In genomic region chr7:96502321-96502973, GRCm38 (mm10) we compare ENCODE assay signal across 18 mouse cellular contexts.
DNase-seq lines count a peak whose midpoint lies in the region; ATAC-seq and TF ChIP-seq lines count a peak whose summit lies in the region.
"Had no signal": no experiment of that assay in that cellular context is flagged by ENCODE, and none has a peak within 500 bp of the region (broad histone marks: within the 10 kb centered on the region; RNA-seq: fewer than 3 reads in every experiment).

No protein-coding gene starts in this region.

- no peaks in the 10 kb centered on the region for H3K36me3 ChIP-seq in hindbrain, embryonic 15.5 days
- no peaks in the 10 kb centered on the region for H3K36me3 ChIP-seq in hindbrain, embryonic 11.5 days (ENCODE audit: control insufficient read depth, insufficient read depth, low read length)
- H3K36me3 ChIP-seq in midbrain, embryonic 13.5 days: no peaks in the 10 kb centered on the region
- no peaks in the 10 kb centered on the region for H3K36me3 ChIP-seq in midbrain, embryonic 10.5 days
- no peaks in the 10 kb centered on the region for H3K36me3 ChIP-seq in hindbrain, embryonic 16.5 days (ENCODE audit: control insufficient read depth, insufficient read depth, low read length)
- H3K36me3 ChIP-seq in neural tube, embryonic 15.5 days: no peaks in the 10 kb centered on the region
- H3K36me3 ChIP-seq: liver, embryonic 13.5 days; midbrain, embryonic 12.5 days; neural tube, embryonic 12.5 days had no signal

- no peak overlapping the region for H3K9ac ChIP-seq in hindbrain, embryonic 15.5 days
- no peak overlapping the region for H3K9ac ChIP-seq in hindbrain, embryonic 11.5 days (ENCODE audit: low read depth, low read length)
- H3K9ac ChIP-seq in midbrain, embryonic 13.5 days (replicated peaks): no peak overlapping the region
- H3K9ac ChIP-seq in hindbrain, embryonic 16.5 days (ENCODE audit: low read depth, low read length): no peak overlapping the region
- H3K9ac ChIP-seq in neural tube, embryonic 15.5 days (replicated peaks): no peak overlapping the region
- H3K9ac ChIP-seq: liver, embryonic 13.5 days; midbrain, embryonic 12.5 days; neural tube, embryonic 12.5 days had no signal

- ATAC-seq in hindbrain, embryonic 15.5 days (ENCODE audit: low FRiP score, low read depth): no peak; the same call in 1 of the 2 replicates
- ATAC-seq in hindbrain, embryonic 11.5 days (ENCODE audit: low FRiP score): no peak
- peak; percentile 28; the same call in 1 of the 2 replicates for ATAC-seq in midbrain, embryonic 13.5 days
- peak; percentile 62; the same call in 1 of the 2 replicates for ATAC-seq in hindbrain, embryonic 16.5 days
- ATAC-seq in neural tube, embryonic 15.5 days (ENCODE audit: low FRiP score): peak; percentile 68
- no peak for ATAC-seq in megakaryocyte, adult 5-6 weeks (ENCODE audit: poor library complexity, severe bottlenecking)

- no peak for TF ChIP-seq CTCF in gastrocnemius, adult 2 months (IDR thresholded peaks at IDR 0.05)

- no peak for DNase-seq in hindbrain, embryonic 11.5 days (ENCODE audit: low spot score)
- no peak for DNase-seq in midbrain, embryonic 10.5 days (ENCODE audit: low spot score)
- DNase-seq in gastrocnemius, adult 2 months: no peak
- DNase-seq: adrenal gland, postnatal 36 days; cerebellum, postnatal 10 days; gastrocnemius, postnatal 14 days; kidney, adult 9 months; liver, embryonic 13.5 days; right cerebral cortex, adult 18-20 months; spleen, adult 18-20 months; thymus, adult 2 months had no signal

- H3K27ac ChIP-seq in hindbrain, embryonic 15.5 days (replicated peaks): peak overlapping the region; percentile 4; the same call in 1 of the 2 replicates
- no peak overlapping the region for H3K27ac ChIP-seq in hindbrain, embryonic 11.5 days (ENCODE audit: low read depth, low read length)
- peak overlapping the region; percentile 48; the same call in 1 of the 2 replicates for H3K27ac ChIP-seq in midbrain, embryonic 13.5 days
- H3K27ac ChIP-seq in midbrain, embryonic 10.5 days (replicated peaks): no peak overlapping the region
- H3K27ac ChIP-seq in hindbrain, embryonic 16.5 days (ENCODE audit: low read depth, low read length): no peak overlapping the region
- H3K27ac ChIP-seq in neural tube, embryonic 15.5 days (replicated peaks): no peak overlapping the region; the same call in 1 of the 2 replicates
- no peak overlapping the region for H3K27ac ChIP-seq in gastrocnemius, adult 2 months
- H3K27ac ChIP-seq: liver, embryonic 13.5 days; midbrain, embryonic 12.5 days; neural tube, embryonic 12.5 days had no signal

- H3K27me3 ChIP-seq in hindbrain, embryonic 15.5 days: no peaks in the 10 kb centered on the region
- H3K27me3 ChIP-seq in hindbrain, embryonic 11.5 days (ENCODE audit: control insufficient read depth, insufficient read depth, low read length): no peaks in the 10 kb centered on the region
- H3K27me3 ChIP-seq in midbrain, embryonic 13.5 days: no peaks in the 10 kb centered on the region
- no peaks in the 10 kb centered on the region for H3K27me3 ChIP-seq in midbrain, embryonic 10.5 days (ENCODE audit: low read depth, poor library complexity, severe bottlenecking)
- no peaks in the 10 kb centered on the region for H3K27me3 ChIP-seq in hindbrain, embryonic 16.5 days (replicated peaks; ENCODE audit: control insufficient read depth, insufficient read depth, low read length)
- no peaks in the 10 kb centered on the region for H3K27me3 ChIP-seq in neural tube, embryonic 15.5 days (replicated peaks)
- H3K27me3 ChIP-seq: liver, embryonic 13.5 days; neural tube, embryonic 12.5 days had no signal

- intact Hi-C loops in gastrocnemius, adult 2 months (cut with DNase I): no loop called here

- H3K4me3 ChIP-seq in hindbrain, embryonic 15.5 days: no peak overlapping the region
- no peak overlapping the region for H3K4me3 ChIP-seq in hindbrain, embryonic 11.5 days (ENCODE audit: low read depth, low read length)
- no peak overlapping the region for H3K4me3 ChIP-seq in midbrain, embryonic 13.5 days (replicated peaks)
- no peak overlapping the region for H3K4me3 ChIP-seq in midbrain, embryonic 10.5 days
- no peak overlapping the region for H3K4me3 ChIP-seq in hindbrain, embryonic 16.5 days (ENCODE audit: low read length)
- no peak overlapping the region for H3K4me3 ChIP-seq in neural tube, embryonic 15.5 days (replicated peaks)
- no peak overlapping the region for H3K4me3 ChIP-seq in gastrocnemius, adult 2 months
- H3K4me3 ChIP-seq: liver, embryonic 13.5 days; midbrain, embryonic 12.5 days; neural tube, embryonic 12.5 days had no signal

- H3K9me3 ChIP-seq in hindbrain, embryonic 15.5 days: no peaks in the 10 kb centered on the region
- no peaks in the 10 kb centered on the region for H3K9me3 ChIP-seq in hindbrain, embryonic 11.5 days (ENCODE audit: control insufficient read depth, low read length)
- no peaks in the 10 kb centered on the region for H3K9me3 ChIP-seq in midbrain, embryonic 13.5 days
- no peaks in the 10 kb centered on the region for H3K9me3 ChIP-seq in midbrain, embryonic 10.5 days (replicated peaks)
- H3K9me3 ChIP-seq in hindbrain, embryonic 16.5 days (ENCODE audit: control insufficient read depth, low read length): no peaks in the 10 kb centered on the region
- H3K9me3 ChIP-seq in neural tube, embryonic 15.5 days (replicated peaks): no peaks in the 10 kb centered on the region
- H3K9me3 ChIP-seq: liver, embryonic 13.5 days; midbrain, embryonic 12.5 days; neural tube, embryonic 12.5 days had no signal

- WGBS in hindbrain, embryonic 15.5 days: 48% methylated on average over 11 of the region's 11 CpGs
- 71% methylated on average over 11 of the region's 11 CpGs for WGBS in hindbrain, embryonic 11.5 days
- 62% methylated on average over 11 of the region's 11 CpGs for WGBS in midbrain, embryonic 13.5 days
- WGBS in midbrain, embryonic 10.5 days: 81% methylated on average over 11 of the region's 11 CpGs
- 49% methylated on average over 11 of the region's 11 CpGs for WGBS in hindbrain, embryonic 16.5 days
- WGBS in neural tube, embryonic 15.5 days: 47% methylated on average over 11 of the region's 11 CpGs

- peaks cover 20% of the 10 kb centered on the region for H3K4me1 ChIP-seq in hindbrain, embryonic 15.5 days (replicated peaks)
- no peaks in the 10 kb centered on the region; the same call in 1 of the 2 replicates for H3K4me1 ChIP-seq in hindbrain, embryonic 11.5 days (replicated peaks; ENCODE audit: control insufficient read depth, insufficient read depth, low read length)
- peaks cover 21% of the 10 kb centered on the region for H3K4me1 ChIP-seq in midbrain, embryonic 13.5 days (replicated peaks)
- peaks cover 14% of the 10 kb centered on the region for H3K4me1 ChIP-seq in midbrain, embryonic 10.5 days
- H3K4me1 ChIP-seq in hindbrain, embryonic 16.5 days (ENCODE audit: control insufficient read depth, insufficient read depth, low read depth, low read length): peaks cover 5% of the 10 kb centered on the region; the same call in 1 of the 2 replicates
- peaks cover 12% of the 10 kb centered on the region for H3K4me1 ChIP-seq in neural tube, embryonic 15.5 days
- H3K4me1 ChIP-seq: liver, embryonic 13.5 days had no signal

- no peak overlapping the region for H3K4me2 ChIP-seq in hindbrain, embryonic 15.5 days
- H3K4me2 ChIP-seq in hindbrain, embryonic 11.5 days (replicated peaks; ENCODE audit: low read depth, low read length): no peak overlapping the region
- no peak overlapping the region for H3K4me2 ChIP-seq in midbrain, embryonic 13.5 days (replicated peaks)
- H3K4me2 ChIP-seq in hindbrain, embryonic 16.5 days (ENCODE audit: low read length): no peak overlapping the region
- H3K4me2 ChIP-seq in neural tube, embryonic 15.5 days: no peak overlapping the region
- H3K4me2 ChIP-seq: liver, embryonic 13.5 days; midbrain, embryonic 12.5 days; neural tube, embryonic 12.5 days had no signal

Comparison
In these comparisons a context has a peak if more than half of its experiments do, and no peak if none do; other contexts are left out.
1. ATAC-seq: peak in midbrain, embryonic 13.5 days (single experiment), hindbrain, embryonic 16.5 days (single experiment) and neural tube, embryonic 15.5 days (single experiment); none in hindbrain, embryonic 15.5 days (single experiment), hindbrain, embryonic 11.5 days (single experiment) and megakaryocyte, adult 5-6 weeks (single experiment).
2. H3K27ac ChIP-seq: peak in hindbrain, embryonic 15.5 days (single experiment) and midbrain, embryonic 13.5 days (single experiment); none in hindbrain, embryonic 11.5 days (single experiment), midbrain, embryonic 10.5 days (single experiment), hindbrain, embryonic 16.5 days (single experiment), neural tube, embryonic 15.5 days (single experiment) and gastrocnemius, adult 2 months (single experiment).